Comparison of ENCODE assay signal across 29 mouse cellular contexts in genomic region chr11:81110049-81110448, GRCm38 (mm10).
A peak's percentile ranks its signal among the peaks of the same experiment; 100 is the strongest.
DNase-seq lines count a peak whose midpoint lies in the region; ATAC-seq lines count a peak whose summit lies in the region.
"Had no signal": no experiment of that assay in that cellular context is flagged by ENCODE, and none has a peak within 500 bp of the region (broad histone marks: within the 10 kb centered on the region; RNA-seq: fewer than 3 reads in every experiment).

No protein-coding gene starts in this region.

- H3K9ac ChIP-seq in heart, embryonic 12.5 days: no peak overlapping the region
- no peak overlapping the region for H3K9ac ChIP-seq in midbrain, embryonic 15.5 days
- H3K9ac ChIP-seq in midbrain, embryonic 13.5 days (replicated peaks): no peak overlapping the region
- H3K9ac ChIP-seq: embryonic facial prominence, embryonic 13.5 days; heart, embryonic 13.5 days; limb, embryonic 15.5 days; liver, embryonic 13.5 days had no signal

- H3K4me1 ChIP-seq in heart, embryonic 12.5 days (replicated peaks): no peaks in the 10 kb centered on the region
- peaks cover 8% of the 10 kb centered on the region for H3K4me1 ChIP-seq in midbrain, embryonic 15.5 days
- H3K4me1 ChIP-seq in midbrain, embryonic 13.5 days (replicated peaks): peaks cover 7% of the 10 kb centered on the region; the same call in 1 of the 2 replicates
- H3K4me1 ChIP-seq: embryonic facial prominence, embryonic 13.5 days; heart, embryonic 13.5 days; limb, embryonic 10.5 days; limb, embryonic 15.5 days; liver, embryonic 13.5 days had no signal

- ATAC-seq in heart, embryonic 12.5 days (ENCODE audit: insufficient number of reproducible peaks, low FRiP score): no peak
- ATAC-seq in midbrain, embryonic 15.5 days (replicated peaks): no peak
- ATAC-seq in midbrain, embryonic 13.5 days: no peak
- ATAC-seq: intestine, embryonic 16.5 days; lung, postnatal 0 days; Patski had no signal

- no peak overlapping the region for H3K4me3 ChIP-seq in heart, embryonic 12.5 days
- no peak overlapping the region for H3K4me3 ChIP-seq in midbrain, embryonic 15.5 days
- no peak overlapping the region for H3K4me3 ChIP-seq in midbrain, embryonic 13.5 days (replicated peaks)
- H3K4me3 ChIP-seq: embryonic facial prominence, embryonic 13.5 days; gastrocnemius, adult 2 months; heart, adult 2 months; heart, embryonic 13.5 days; limb, embryonic 10.5 days; limb, embryonic 15.5 days; liver, embryonic 13.5 days had no signal

- DNase-seq in cerebellum, postnatal 14 days: peak; percentile 60 to 66
- no peak for DNase-seq in cerebellum, adult 11 months
- DNase-seq in heart, adult 11 months: peak; percentile 80
- no peak for DNase-seq in urinary bladder, postnatal 36 days (ENCODE audit: low spot score in 2 of 2)
- DNase-seq: adrenal gland, postnatal 10 days; gastrocnemius, adult 2 months; gastrocnemius, postnatal 36 days; heart, adult 2 months; heart, postnatal 10 days; kidney, adult 8-10 months; kidney, postnatal 4 days; liver, embryonic 13.5 days; lung, adult 18-20 months; right cerebral cortex, postnatal 4 days; thymus, adult 18-20 months; thymus, postnatal 25 days had no signal

- H3K4me2 ChIP-seq in heart, embryonic 12.5 days: no peak overlapping the region
- H3K4me2 ChIP-seq in midbrain, embryonic 15.5 days: no peak overlapping the region
- no peak overlapping the region for H3K4me2 ChIP-seq in midbrain, embryonic 13.5 days (replicated peaks)
- H3K4me2 ChIP-seq: embryonic facial prominence, embryonic 13.5 days; heart, embryonic 13.5 days; limb, embryonic 15.5 days; liver, embryonic 13.5 days had no signal

- no peaks in the 10 kb centered on the region for H3K27me3 ChIP-seq in heart, embryonic 12.5 days (replicated peaks)
- no peaks in the 10 kb centered on the region for H3K27me3 ChIP-seq in midbrain, embryonic 15.5 days (replicated peaks)
- H3K27me3 ChIP-seq in midbrain, embryonic 13.5 days: no peaks in the 10 kb centered on the region
- H3K27me3 ChIP-seq: embryonic facial prominence, embryonic 13.5 days; limb, embryonic 15.5 days; liver, embryonic 13.5 days had no signal

- no peaks in the 10 kb centered on the region for H3K36me3 ChIP-seq in heart, embryonic 12.5 days
- H3K36me3 ChIP-seq in midbrain, embryonic 15.5 days (replicated peaks): no peaks in the 10 kb centered on the region
- no peaks in the 10 kb centered on the region for H3K36me3 ChIP-seq in midbrain, embryonic 13.5 days
- H3K36me3 ChIP-seq: embryonic facial prominence, embryonic 13.5 days; heart, embryonic 13.5 days; limb, embryonic 10.5 days; limb, embryonic 15.5 days; liver, embryonic 13.5 days had no signal

- WGBS in heart, embryonic 12.5 days: 72% methylated on average over 6 of the region's 6 CpGs
- WGBS in midbrain, embryonic 15.5 days: 58% methylated on average over 6 of the region's 6 CpGs
- 62% methylated on average over 6 of the region's 6 CpGs for WGBS in midbrain, embryonic 13.5 days

- no peaks in the 10 kb centered on the region for H3K9me3 ChIP-seq in heart, embryonic 12.5 days (replicated peaks)
- no peaks in the 10 kb centered on the region for H3K9me3 ChIP-seq in midbrain, embryonic 15.5 days
- H3K9me3 ChIP-seq in midbrain, embryonic 13.5 days: no peaks in the 10 kb centered on the region
- H3K9me3 ChIP-seq: embryonic facial prominence, embryonic 13.5 days; heart, embryonic 13.5 days; limb, embryonic 10.5 days; limb, embryonic 15.5 days; liver, embryonic 13.5 days had no signal

- H3K27ac ChIP-seq in heart, embryonic 12.5 days (ENCODE audit: poor library complexity, severe bottlenecking): no peak overlapping the region
- peak overlapping the region; percentile 22 for H3K27ac ChIP-seq in midbrain, embryonic 15.5 days
- H3K27ac ChIP-seq in midbrain, embryonic 13.5 days: no peak overlapping the region; the same call in 1 of the 2 replicates
- H3K27ac ChIP-seq: embryonic facial prominence, embryonic 13.5 days; gastrocnemius, adult 2 months; heart, adult 2 months; heart, embryonic 13.5 days; kidney, postnatal 0 days; limb, embryonic 10.5 days; limb, embryonic 15.5 days; liver, embryonic 13.5 days; macrophage; stomach, postnatal 0 days had no signal

Comparison
In these comparisons a context has a peak if more than half of its experiments do, and no peak if none do; other contexts are left out.
1. DNase-seq: peak in cerebellum, postnatal 14 days (2 of 2) and heart, adult 11 months (single experiment); none in cerebellum, adult 11 months (single experiment) and urinary bladder, postnatal 36 days (0 of 2).